Mouse (Mus musculus): ENCODE results near the gene Scamp2. TPM values are rescaled to one million over a fixed set of nuclear protein-coding genes. Genes with fewer than 3 reads are reported as not detected.

The Scamp2 gene
- total RNA-seq, 2 experiments from 2014 or later, result 19.8 to 22.3 TPM

DNA sequence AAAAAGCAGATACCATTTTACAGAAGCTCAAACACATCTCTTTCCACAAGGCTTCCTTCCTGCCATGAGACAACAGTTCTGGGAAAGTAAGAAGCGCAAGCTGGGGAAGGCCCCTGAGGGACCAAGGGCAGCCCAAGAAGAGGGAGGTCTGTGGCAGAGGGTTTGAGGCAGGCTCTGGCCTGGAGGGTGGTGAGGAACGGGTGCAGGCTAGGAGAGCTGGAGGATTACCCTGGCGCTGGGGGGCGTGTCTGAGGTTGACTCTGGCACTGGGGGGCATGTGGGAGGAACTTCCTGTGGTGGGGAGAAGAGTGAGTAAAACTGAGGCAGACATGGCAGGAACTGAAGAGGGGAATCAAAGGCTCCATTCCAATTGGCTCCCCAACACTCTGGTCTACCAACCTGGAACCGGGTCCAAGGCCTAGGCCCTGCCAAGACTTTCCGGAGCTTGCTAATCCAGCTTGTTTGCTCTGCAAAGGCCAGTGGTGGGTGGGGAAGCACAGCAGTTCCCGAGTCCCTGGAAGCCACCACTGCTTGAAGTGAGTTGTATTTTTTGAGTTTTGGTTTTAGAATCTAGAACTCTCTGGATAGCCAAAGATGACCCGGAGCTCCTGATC is 56.9 kb downstream of the Scamp2 start:
- H3K27ac ChIP-seq, result no peak overlapping the region
- intact Hi-C loops (cut with DNase I), result no loop called here
- H3K4me3 ChIP-seq, result no peak overlapping the region
- DNase-seq (ENCODE audit: extremely low spot score in 1 of 2, low spot score in 2 of 2), result no peak
- TF ChIP-seq CTCF (IDR thresholded peaks at IDR 0.05), result no peak

- no peak overlapping the region for H3K27ac ChIP-seq
- no peak for TF ChIP-seq CTCF (IDR thresholded peaks at IDR 0.05)
- no peak overlapping the region for H3K4me3 ChIP-seq
- intact Hi-C loops (cut with DNase I), result no loop called here
- DNase-seq (ENCODE audit: extremely low spot score in 1 of 2, low spot score in 2 of 2), result no peak
Measured at GRCm38 (mm10) chr9:57618854-57619253, 58.1 kb downstream of the Scamp2 start.

- H3K27ac ChIP-seq, result no peak within 1 kb of the TSS
- no peak for TF ChIP-seq CTCF (IDR thresholded peaks at IDR 0.05)
- intact Hi-C loops (cut with DNase I), result no loop called here
- DNase-seq (ENCODE audit: extremely low spot score in 1 of 2, low spot score in 2 of 2), result no peak
- no peak within 1 kb of the TSS for H3K4me3 ChIP-seq
Measured at GRCm38 (mm10) chr9:57620674-57621073, 59.9 kb downstream of the Scamp2 start, which contains the start of gene Lman1l. Lman1l (minus strand) TSS chr9:57620774.

GRCm38 (mm10) chr9:57624295-57624694 is 63.6 kb downstream of the Scamp2 start:
- intact Hi-C loops (cut with DNase I), result no loop called here
- H3K4me3 ChIP-seq, result no peak overlapping the region

DNA sequence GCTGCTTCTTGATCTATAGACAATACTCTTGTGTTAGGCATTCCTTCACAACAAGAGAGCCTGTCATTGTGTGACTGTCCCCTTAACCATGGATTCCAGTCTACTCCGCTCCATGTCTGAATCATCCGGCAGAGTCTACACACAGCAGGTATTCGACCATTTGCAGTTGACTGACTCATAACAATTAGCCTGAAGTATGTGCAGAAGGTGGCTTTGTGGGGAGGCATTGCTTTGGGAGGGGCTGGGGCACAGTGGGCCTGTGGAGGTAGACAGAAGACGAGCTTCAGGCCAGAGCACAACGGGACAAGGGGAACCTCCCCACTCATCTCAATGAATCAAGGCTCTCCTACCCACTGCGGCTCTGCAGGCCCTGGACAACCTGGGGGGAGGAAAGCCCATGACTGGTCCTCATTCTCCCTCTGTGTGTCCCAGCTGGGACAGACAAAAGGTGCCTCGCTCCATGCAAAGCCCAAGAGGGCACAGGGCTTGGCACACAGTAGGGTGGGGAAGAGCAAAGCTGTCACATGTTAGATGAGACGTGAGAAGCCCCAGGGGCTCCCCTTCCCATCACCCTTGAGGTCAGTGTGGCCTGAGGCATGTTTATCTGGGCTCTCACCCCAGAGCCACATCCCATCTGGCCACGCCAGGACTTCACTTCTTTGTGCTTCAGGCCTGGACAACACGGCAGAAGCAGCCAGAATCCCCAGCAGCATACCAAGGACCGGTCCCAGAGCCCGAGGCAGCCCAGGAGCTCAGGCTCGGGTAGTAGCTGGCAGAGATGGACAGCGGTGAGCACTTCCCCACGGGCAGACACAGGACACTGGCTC is 65.1 kb downstream of the Scamp2 start:
- DNase-seq (ENCODE audit: extremely low spot score in 1 of 2, low spot score in 2 of 2), result no peak
- intact Hi-C loops (cut with DNase I), result no loop called here

More at GRCm38 (mm10) chr9:57624295-57624694, 63.6 kb downstream of the Scamp2 start:
- DNase-seq (ENCODE audit: extremely low spot score in 1 of 2, low spot score in 2 of 2), result no peak
- no peak overlapping the region for H3K27ac ChIP-seq
- no peak for TF ChIP-seq CTCF (IDR thresholded peaks at IDR 0.05)

DNA sequence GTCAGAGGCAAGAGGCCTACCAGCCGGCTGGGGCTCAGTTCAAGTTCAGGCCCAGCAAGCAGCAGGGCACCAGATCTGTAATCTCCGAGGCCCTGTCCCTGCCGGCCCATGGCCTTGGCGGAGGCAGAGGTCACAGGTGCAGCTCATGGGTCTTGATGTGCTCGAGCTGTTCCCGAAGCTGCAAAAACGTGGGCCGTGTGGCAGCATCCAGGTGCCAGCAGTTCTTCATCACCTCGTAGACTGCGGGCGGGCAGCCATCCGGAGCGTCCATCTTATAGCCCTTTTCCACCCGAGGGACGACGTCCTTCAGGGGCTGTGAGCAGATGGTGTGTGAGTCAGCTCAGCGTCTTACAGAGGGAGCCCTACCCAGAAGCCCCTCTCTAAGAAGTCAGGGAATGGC is 66.4 kb downstream of the Scamp2 start:
- Histone ChIP-seq H3K4me3 (no peak overlapping the region), H3K27ac (no peak overlapping the region)
- DNase-seq (ENCODE audit: extremely low spot score in 1 of 2, low spot score in 2 of 2), result no peak
- TF ChIP-seq CTCF (IDR thresholded peaks at IDR 0.05), result no peak
- intact Hi-C loops (cut with DNase I), result no loop called here

More for the DNA sequence above, 65.1 kb downstream of the Scamp2 start:
- H3K4me3 ChIP-seq, result no peak overlapping the region
- H3K27ac ChIP-seq, result no peak overlapping the region
- TF ChIP-seq CTCF (IDR thresholded peaks at IDR 0.05), result no peak

DNA sequence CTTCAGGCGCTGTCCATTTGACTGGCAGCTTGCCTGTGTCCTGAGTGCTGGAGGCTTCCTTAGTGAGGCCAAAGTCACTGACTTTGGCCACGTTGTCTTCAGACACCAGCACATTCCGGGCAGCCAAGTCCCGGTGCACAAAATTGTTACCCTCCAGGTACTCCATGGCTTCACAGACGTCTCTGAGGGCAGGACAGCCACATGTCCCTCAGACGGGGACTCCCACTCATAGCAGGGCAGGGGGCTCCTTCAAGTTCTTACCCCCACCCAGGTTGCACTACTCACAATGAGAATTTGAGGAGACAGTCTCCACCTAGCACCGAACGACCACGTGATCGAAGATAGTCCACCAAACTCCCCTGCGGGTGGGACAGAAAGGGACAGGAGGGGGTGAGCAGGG is 67.1 kb downstream of the Scamp2 start:
- no peak overlapping the region for H3K4me3 ChIP-seq
- intact Hi-C loops (cut with DNase I), result no loop called here
- DNase-seq (ENCODE audit: extremely low spot score in 1 of 2, low spot score in 2 of 2), result no peak

GRCm38 (mm10) chr9:57628717-57629116 is 68.0 kb downstream of the Scamp2 start:
- H3K4me3 ChIP-seq, result no peak overlapping the region
- intact Hi-C loops (cut with DNase I), result loop anchor here (1.0 kb wide), 1 partner anchor 27 kb away; no protein-coding TSS in a partner anchor
- no peak for TF ChIP-seq CTCF (IDR thresholded peaks at IDR 0.05)
- DNase-seq (ENCODE audit: extremely low spot score in 1 of 2, low spot score in 2 of 2), result no peak
- no peak overlapping the region for H3K27ac ChIP-seq

More for the DNA sequence above, 67.1 kb downstream of the Scamp2 start:
- TF ChIP-seq CTCF (IDR thresholded peaks at IDR 0.05), result no peak
- no peak overlapping the region for H3K27ac ChIP-seq

GRCm38 (mm10) chr9:57629118-57629874 is 68.6 kb downstream of the Scamp2 start:
- no peak overlapping the region for H3K4me3 ChIP-seq
- intact Hi-C loops (cut with DNase I), result loop anchor here (1.0 kb wide), 1 partner anchor 26 kb away; no protein-coding TSS in a partner anchor
- TF ChIP-seq CTCF (IDR thresholded peaks at IDR 0.05), result peak; percentile 99
- DNase-seq (ENCODE audit: extremely low spot score in 1 of 2, low spot score in 2 of 2), result peak; percentile 69 to 85
- no peak overlapping the region for H3K27ac ChIP-seq

DNA sequence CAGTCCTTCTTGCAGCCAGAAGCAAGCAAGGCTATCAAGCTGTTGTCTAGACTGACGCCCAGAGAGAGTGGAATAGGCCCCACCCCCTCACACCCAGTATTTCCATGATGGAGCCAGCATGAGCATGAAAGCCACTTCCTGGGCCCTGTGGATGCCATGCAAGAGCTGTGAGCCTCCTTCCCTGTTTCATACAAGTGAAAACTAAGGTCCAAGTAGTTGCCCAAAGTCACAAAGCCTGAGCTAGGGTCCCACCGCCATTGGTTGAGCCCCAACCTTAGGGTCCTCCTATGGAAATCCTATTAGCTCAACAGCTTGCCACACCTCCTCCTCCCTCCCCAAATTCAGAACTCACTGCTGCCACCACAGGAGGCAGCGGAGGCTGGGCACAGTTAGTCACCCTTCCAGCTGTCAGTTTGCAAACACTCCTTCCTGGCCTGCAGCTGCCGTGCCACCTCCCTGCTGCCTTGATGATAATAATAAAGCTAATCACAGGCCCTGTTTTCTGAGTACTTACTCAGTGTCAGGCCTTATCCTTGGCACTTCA is 72.8 kb downstream of the Scamp2 start:
- Histone ChIP-seq H3K27ac (no peak overlapping the region), H3K4me3 (no peak overlapping the region)
- peak; percentile 43 for TF ChIP-seq CTCF (IDR thresholded peaks at IDR 0.05)
- DNase-seq (ENCODE audit: extremely low spot score in 1 of 2, low spot score in 2 of 2), result peak; percentile 49
- intact Hi-C loops (cut with DNase I), result no loop called here

DNA sequence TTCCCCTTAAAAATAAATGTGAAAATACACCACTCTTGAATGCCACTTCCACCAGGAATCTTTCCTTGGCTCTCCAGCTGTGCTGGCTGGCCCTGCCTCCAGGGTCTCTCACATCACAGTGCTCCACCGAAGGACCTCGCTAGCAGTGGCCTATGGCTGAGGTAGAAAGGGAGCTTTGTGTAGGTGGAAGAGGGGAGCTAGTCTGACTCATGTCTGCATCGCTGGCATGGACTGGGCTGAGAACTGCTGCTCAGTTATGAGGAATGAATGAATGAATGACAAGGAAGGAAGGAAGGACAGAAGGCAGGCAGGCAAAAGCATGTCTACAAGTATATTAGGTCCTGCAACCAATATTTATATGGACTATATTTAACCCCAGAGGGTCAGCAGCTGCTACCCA is 76.5 kb downstream of the Scamp2 start:
- no peak for TF ChIP-seq CTCF (IDR thresholded peaks at IDR 0.05)
- intact Hi-C loops (cut with DNase I), result no loop called here
- DNase-seq (ENCODE audit: extremely low spot score in 1 of 2, low spot score in 2 of 2), result no peak
- no peak overlapping the region for H3K4me3 ChIP-seq
- peak overlapping the region; percentile 63 for H3K27ac ChIP-seq
